Mouse (Mus musculus) lung, adult 18-20 months (tissue): Measurements from ENCODE around the gene Arhgap24.

ENCODE experiments used
- DNase-seq, 2 experiments: peaks; one replicate each; pipeline ENCODE4 v3.0.0; 2022; ENCODE audit warnings: mixed read lengths in 2 of 2

Gene Arhgap24

DNA sequence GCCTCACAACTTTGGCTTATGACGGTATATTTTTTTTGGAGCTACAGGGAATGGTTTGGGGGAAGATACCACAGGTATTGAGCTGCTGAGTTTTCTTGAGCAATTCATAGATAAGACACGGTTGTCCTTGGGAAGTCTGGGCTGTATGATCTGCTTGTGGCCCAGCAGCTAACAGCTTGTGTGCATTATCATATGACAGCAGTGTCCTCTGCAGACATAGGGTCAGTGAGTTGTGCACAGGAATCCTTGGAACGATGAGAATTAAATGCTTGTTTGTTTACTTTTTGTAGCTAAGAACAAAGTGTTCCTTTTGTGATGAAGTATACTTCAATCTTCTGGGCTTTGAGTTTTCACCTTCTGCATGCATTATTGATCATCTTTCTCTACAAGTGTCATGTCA is 21.9 kb downstream of the Arhgap24 start:
- no peak for DNase-seq

DNA sequence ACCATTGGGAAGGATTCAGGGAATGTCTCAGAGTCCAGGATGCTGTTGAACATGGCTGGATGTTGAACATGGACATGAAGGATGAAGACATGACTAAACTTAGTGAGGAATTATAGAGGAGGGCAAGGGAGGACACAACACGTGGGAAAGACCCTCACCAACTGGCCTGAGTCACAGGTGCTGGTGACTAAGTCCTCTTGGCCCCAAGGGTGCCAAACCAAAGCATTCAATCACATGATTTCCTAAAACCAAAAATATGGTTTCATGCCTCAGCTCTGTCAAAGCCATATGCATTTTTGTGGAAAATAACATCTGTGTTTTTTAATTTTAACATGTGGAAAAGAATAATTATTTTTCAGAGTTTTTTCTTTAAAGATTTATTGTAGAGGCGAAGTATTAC is 22.7 kb downstream of the Arhgap24 start:
- DNase-seq: no peak

DNA sequence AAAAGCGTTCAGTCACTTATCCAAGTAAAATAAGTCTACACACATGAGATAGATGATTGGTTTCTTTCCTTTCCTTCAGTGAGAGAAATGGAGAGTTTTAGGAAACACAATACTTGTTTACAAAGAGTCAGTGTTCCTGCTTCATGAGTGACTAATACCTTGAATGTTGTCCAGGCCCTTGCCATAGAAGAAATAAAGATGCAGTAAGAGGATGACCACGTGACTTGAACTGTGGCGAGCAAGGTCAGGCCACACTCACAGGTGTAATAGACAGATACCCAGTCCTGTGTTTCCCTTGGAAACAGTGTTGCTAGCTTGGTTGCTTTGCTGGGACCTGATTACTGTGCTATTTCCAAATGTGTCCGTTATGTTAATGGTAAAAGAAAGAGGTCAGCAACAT is 23.4 kb downstream of the Arhgap24 start:
- DNase-seq: no peak

- DNase-seq: no peak
Measured at GRCm38 (mm10) chr5:102508162-102508561, 27.0 kb downstream of the Arhgap24 start.

DNA sequence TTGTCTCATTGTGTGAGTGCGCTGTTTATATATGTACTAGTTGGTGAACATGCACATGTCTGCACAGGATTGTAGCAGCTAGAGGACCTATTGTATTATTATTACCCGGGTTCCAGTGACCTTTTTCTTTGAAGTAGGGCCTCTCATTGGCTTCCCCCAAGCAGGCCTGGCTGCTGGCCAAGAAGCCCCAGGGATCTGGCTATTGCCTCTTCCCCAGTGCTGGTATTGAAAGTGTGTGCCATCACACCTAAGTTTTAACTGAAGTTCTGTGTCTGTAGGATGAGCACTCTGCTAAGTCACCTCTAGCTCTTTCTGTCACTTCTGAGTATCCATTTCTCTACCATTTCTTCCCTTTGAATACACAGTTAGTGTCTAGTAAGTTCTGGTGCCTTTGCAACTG is 28.2 kb downstream of the Arhgap24 start:
- DNase-seq: no peak

GRCm38 (mm10) chr5:102511651-102512050 is 30.5 kb downstream of the Arhgap24 start:
- DNase-seq: no peak

GRCm38 (mm10) chr5:102515496-102515895 is 34.3 kb downstream of the Arhgap24 start:
- no peak for DNase-seq

GRCm38 (mm10) chr5:102520506-102520905 is 39.3 kb downstream of the Arhgap24 start:
- DNase-seq: no peak

GRCm38 (mm10) chr5:102535311-102535710 is 54.1 kb downstream of the Arhgap24 start:
- no peak for DNase-seq

DNA sequence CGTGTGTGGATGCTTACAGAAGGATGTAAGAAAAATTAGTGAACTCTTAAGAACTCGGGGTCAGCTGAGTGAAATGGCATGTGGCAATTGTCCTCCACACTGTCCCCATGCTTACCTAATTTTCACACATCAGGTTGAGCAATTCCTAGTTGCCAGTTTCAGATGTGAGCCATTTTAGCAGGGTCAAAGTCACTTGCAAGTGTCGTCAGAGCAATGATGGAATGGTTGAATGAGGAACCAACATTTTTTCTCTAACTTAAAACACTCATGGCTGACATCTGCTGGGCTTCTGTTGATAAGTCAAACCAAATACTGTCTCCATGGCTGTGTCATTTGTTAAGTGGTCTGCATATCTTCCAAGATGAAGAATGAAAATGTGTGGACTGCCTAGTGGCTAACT is 56.6 kb downstream of the Arhgap24 start:
- DNase-seq: peak in 1 of 2 experiments; percentile 23

DNA sequence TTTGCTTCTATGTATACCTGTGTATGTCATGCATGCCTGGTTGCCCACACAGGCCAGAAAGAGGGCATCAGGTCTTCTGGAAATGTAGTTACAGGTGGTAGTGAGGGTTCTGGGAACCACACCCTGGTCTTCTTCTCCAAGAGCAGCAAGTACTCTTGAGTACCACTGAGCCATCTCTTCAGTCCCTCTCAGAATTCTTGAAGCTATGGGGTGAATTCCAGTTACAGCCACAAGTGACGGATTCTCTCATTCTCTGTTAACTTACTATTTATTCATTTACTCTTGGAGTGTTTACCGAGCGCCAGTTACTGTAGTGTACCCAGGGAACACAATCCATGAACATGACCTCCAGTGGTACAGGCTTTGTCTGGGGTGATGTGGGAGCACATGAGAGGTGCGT is 65.1 kb downstream of the Arhgap24 start:
- DNase-seq: no peak

GRCm38 (mm10) chr5:102547786-102548185 is 66.6 kb downstream of the Arhgap24 start:
- DNase-seq: no peak

DNA sequence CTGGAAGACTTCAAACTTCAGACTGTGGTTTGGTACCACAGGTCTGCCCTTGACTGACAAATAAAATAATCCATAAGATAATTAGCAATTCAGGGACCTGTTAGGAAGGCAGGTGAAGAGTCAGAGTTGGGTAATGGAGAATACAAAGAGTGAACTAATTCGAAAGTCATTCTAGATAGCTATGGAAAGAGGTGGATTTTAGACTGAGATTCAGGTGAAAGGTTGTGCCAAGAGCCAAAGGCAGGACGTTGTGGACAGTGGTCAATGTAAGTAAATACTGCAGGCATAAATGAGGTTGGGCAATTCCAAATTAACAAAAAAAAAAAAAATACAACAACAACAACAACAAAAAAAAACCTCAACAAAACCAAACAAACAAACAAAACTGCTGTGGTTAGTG is 67.2 kb downstream of the Arhgap24 start:
- DNase-seq: no peak

DNA sequence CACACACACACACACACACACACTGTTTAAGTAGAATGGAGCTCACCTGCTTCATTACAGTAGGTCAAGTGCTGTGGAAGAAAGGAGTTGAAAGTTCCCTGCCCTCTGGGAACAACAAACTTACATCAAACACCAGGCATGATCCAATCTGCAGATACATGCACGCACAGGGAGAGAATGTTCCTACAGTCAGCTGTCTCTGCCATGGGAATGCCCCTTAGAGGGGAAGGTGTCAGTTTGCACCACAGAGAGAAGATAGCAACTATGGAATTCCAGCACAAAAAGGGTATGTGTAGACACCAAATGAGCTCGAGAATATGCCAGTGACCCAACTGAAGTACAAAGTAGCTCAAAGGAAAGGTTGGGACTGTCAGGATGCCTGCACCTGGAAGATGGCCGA is 69.0 kb downstream of the Arhgap24 start:
- DNase-seq: no peak

- DNase-seq: no peak
Measured at GRCm38 (mm10) chr5:102550870-102551637, 69.9 kb downstream of the Arhgap24 start.

GRCm38 (mm10) chr5:102552533-102552932 is 71.3 kb downstream of the Arhgap24 start:
- DNase-seq: no peak

DNA sequence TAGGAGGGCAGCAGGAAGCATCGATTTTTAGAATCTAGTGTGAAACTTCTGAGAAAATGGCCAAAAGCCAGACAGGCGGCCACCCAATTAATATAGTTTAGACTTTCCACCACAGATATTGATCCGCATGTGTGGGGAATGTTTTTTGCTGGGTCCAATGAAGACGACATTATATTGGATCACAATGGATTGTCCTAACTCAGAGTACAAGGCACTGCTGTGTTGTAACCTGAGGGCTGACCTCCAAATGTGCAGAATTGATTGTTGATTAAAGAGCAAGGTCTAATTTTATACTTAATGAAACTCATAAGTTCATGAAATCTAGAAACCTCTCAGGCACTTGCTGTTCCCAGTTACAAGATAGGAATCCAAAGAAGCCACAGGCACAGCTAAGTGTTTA is 74.8 kb downstream of the Arhgap24 start:
- DNase-seq: no peak

- DNase-seq: no peak
Measured at GRCm38 (mm10) chr5:102560270-102560669, 79.1 kb downstream of the Arhgap24 start.

DNA sequence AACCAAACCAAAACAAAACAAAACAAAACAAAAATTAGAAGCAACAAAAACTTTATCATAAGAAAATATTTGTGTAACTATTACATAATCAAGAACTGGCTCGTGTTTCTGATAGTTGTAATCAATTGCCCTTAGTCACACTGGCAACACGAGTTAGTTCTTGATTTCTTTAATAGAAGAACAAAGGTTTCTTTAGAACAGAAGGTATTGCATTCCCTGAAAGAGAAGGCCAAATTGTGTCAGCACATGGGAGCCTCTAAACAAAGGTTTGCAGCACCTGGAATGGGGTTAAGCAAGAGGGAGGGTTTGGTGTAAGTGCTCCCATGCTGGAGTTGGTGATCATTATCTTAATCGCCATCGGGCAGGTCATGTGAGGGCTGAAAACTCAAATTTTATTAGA is 82.8 kb downstream of the Arhgap24 start:
- DNase-seq: no peak

DNA sequence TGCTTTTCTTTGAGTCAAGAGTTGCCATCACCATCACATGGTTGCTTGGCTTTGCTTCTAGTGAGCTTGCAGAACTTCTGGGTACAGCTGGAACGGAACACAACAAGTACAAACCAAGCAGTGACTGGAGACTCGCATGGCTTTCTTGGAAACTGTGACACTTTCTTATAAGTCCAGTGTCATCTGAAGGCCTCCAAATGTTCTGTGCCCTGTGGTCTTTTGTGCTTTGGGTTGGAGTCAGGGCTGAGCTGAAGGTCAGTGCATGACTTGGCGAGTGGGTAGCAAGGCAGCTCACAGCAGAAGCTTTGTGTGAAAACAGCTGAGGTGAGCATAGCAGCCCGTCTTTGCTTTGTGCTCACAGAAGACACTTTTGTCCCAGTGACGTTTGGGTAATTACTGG is 87.6 kb downstream of the Arhgap24 start:
- peak in 1 of 2 experiments; percentile 13 for DNase-seq

- no peak for DNase-seq
Measured at GRCm38 (mm10) chr5:102571445-102571844, 90.3 kb downstream of the Arhgap24 start.

DNA sequence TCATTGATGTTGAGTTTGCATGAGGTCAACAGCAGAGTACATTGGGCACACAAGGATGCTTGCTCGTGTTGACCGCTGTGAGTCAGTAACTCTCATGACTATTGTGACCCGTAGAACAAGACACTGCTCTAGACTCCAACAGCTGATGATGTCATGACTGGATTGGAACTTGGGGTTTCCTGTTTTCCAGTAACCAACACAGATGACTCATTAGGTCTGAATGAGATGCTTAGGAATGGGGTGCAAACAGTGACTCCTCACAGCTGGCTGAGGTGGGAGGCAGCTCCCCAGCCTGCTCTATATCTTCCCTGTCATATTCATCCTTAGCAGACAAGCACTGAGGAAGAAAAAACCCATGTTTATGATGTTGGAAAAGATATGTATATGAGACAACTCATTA is 95.6 kb downstream of the Arhgap24 start:
- peak in 1 of 2 experiments; percentile 8 for DNase-seq

DNA sequence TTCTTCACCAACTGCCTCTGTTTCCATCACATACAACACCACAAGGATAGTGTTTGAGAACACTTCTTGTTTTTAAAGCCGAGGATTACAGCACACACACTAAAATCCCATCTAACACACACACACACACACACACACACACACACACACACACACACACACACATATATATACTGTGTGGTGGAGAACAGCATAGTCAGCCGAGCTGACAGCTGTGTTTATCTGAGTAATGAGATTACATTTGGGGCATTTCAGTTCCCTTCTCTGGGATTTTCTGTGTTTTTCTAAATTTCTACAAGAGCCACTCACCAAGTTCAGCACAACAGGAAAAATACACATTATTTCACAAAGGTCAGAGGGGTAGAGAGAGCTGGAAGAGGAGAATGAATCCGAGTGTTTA is 96.5 kb downstream of the Arhgap24 start:
- no peak for DNase-seq

DNA sequence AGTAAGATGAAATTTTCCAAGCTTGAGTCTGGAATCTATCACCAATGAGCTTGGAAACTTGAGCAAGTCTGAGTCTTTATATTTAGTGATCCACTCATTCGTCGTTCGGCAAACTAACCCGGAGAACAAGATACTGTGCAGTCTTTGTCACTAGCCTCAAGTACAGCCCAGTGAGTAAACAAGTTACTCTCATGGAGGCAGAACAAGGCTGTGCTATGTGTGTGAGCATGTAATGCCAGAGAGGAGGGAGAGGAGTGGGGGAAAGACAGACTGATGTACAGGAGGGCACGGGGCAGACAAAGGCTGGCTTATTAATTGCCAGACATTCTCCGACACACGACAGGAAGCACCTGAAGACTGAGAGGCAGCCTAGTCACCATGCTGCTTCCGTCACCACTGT is 97.2 kb downstream of the Arhgap24 start:
- DNase-seq: no peak

- peak in 1 of 2 experiments; percentile 5 for DNase-seq
Measured at GRCm38 (mm10) chr5:102582864-102583410, 101.7 kb downstream of the Arhgap24 start.
